Mouse (Mus musculus) adrenal gland, postnatal 14 days (tissue): ENCODE data around the gene Swsap1. TPM values are rescaled to one million over a fixed set of nuclear protein-coding genes. Genes with fewer than 3 reads are reported as not detected.

Experiments
- total RNA-seq: library from RNA; stranded (reverse); gene quantifications from 2 replicates; pipeline ENCODE4 v1.2.3, GENCODE M21; 2021

Gene Swsap1
- total RNA-seq, 1 experiment from 2014 or later = 13.1 TPM

Other genes starting within 250 kb of the Swsap1 start
- gene Ldlr, start 232.3 kb upstream of the Swsap1 start, total RNA-seq = 42.6 and 60.4 TPM in 2 replicates
- 9.1 and 10.4 TPM in 2 replicates for gene Spc24, start 195.5 kb upstream of the Swsap1 start, total RNA-seq
- gene Kank2, start 157.0 kb upstream of the Swsap1 start, total RNA-seq = 31.5 and 31.8 TPM in 2 replicates
- gene Angptl8, start 120.2 kb upstream of the Swsap1 start, total RNA-seq = 5.1 and 10.2 TPM in 2 replicates
- gene Dock6, start 103.1 kb upstream of the Swsap1 start, total RNA-seq = 46.0 and 49.2 TPM in 2 replicates
- gene Rab3d, start 37.6 kb upstream of the Swsap1 start, total RNA-seq = 30.2 and 35.6 TPM in 2 replicates
- gene Ccdc159, start 28.3 kb upstream of the Swsap1 start, total RNA-seq = 6.5 and 8.5 TPM in 2 replicates
- gene Tmem205, start 28.2 kb upstream of the Swsap1 start, total RNA-seq = 203 and 258 TPM in 2 replicates
- 25.5 and 31.0 TPM in 2 replicates for gene Plppr2, start 18.7 kb upstream of the Swsap1 start, total RNA-seq
- 3.8 and 4.1 TPM in 2 replicates for gene Epor, start 7.8 kb downstream of the Swsap1 start, total RNA-seq
- gene Rgl3, start 33.7 kb downstream of the Swsap1 start, total RNA-seq = 18.1 and 19.0 TPM in 2 replicates
- gene Ccdc151, start 46.9 kb downstream of the Swsap1 start, total RNA-seq = 0.45 and 0.56 TPM in 2 replicates
- 133 and 135 TPM in 2 replicates for gene Prkcsh, start 47.1 kb downstream of the Swsap1 start, total RNA-seq
- gene Elavl3, start 96.3 kb downstream of the Swsap1 start, total RNA-seq = 2.4 and 3.0 TPM in 2 replicates
- not detected in 2 replicates for gene Gm49318, start 115.5 kb downstream of the Swsap1 start, total RNA-seq
- gene Zfp653, start 115.6 kb downstream of the Swsap1 start, total RNA-seq = 9.1 and 10.1 TPM in 2 replicates
- 74.9 and 80.6 TPM in 2 replicates for gene Ecsit, start 129.7 kb downstream of the Swsap1 start, total RNA-seq
- 0.56 and 7.1 TPM in 2 replicates for gene Cnn1, start 143.5 kb downstream of the Swsap1 start, total RNA-seq
- 66.9 and 74.2 TPM in 2 replicates for gene Elof1, start 161.4 kb downstream of the Swsap1 start, total RNA-seq
- 30.3 and 39.2 TPM in 2 replicates for gene Acp5, start 180.0 kb downstream of the Swsap1 start, total RNA-seq
- 47.7 and 51.8 TPM in 2 replicates for gene Pigyl, start 201.1 kb downstream of the Swsap1 start, total RNA-seq
- gene Zfp872, start 232.3 kb downstream of the Swsap1 start, total RNA-seq = 1.2 and 2.0 TPM in 2 replicates